Mouse (Mus musculus): ENCODE data around the gene Zfyve27.

The Zfyve27 gene

DNA sequence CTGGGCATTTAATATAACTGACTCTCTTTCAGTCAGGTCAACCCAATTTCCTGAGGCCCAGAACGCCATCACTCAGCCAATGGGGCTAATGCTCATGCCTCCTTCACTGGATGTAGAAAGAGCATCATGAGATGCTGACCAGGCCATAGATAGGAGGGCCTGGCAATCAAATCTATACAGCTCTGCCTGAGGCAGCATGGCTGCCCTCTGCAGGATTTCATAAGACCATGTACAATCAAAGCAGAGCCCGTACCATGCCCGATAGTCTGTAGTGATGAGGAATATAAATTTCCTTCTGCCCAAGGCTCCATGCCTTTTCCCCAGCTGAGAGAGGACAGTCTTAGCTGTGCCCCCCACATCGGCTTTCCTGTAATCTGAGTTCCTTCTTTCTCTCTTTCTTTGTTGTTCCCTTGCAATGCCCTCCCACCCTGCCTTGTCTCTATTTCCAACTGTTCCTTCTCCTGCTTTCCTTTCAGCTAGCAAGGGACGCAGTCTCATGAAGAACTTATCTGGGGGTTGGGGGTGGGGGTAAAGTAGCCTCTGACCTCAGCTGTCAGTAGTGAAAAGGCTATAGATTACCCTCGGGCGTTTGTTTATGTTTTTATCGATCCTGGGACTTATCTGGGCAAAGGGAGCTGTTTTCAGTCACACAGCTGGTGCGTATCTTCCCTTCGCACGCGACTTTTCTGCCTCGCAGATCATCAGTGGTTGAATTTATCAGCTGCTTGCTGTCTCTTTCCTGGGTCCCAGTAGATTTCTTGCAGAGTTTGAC is 5.3 kb upstream of the Zfyve27 start:
- peaks cover 14% of the 10 kb centered on the region for H3K9me3 ChIP-seq (ENCODE audit: low read length)
- H3K27me3 ChIP-seq (ENCODE audit: insufficient read depth, low read length): no peaks in the 10 kb centered on the region
- no peaks in the 10 kb centered on the region for H3K36me3 ChIP-seq (ENCODE audit: insufficient read depth, low read length)
- TF ChIP-seq POU5F1 (IDR thresholded peaks at IDR 0.05; ENCODE audit: borderline replicate concordance, low read length) (no peak), NANOG (IDR thresholded peaks at IDR 0.05; ENCODE audit: borderline replicate concordance, low read length) (no peak), CTCF (conservative IDR thresholded peaks at IDR 0.05; ENCODE audit: low read length) (no peak)
- H3K4me1 ChIP-seq (replicated peaks; ENCODE audit: low read depth, low read length): peaks cover 21% of the 10 kb centered on the region
- H3K4me3 ChIP-seq (replicated peaks; ENCODE audit: low read length): no peak overlapping the region

DNA sequence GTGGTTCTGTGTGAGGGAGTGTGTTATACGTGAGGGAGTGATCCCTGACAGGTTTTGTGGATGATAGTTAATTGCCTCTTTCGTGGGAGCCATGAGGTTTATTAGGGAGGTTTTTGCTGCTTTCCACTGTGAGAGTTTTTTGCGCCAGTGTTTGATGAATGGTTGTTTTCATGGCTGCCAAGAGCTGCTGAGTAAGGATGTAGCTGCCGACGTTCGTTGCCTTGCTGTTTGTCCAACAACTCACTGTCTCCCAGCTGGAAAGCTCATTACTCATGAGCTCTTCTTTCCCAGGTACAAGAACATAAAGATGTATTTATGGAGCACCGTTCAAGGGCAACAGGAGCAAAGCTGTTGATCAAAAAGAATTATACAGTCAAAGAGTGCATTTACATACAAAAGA is 437 bp downstream of the Zfyve27 start:
- Histone ChIP-seq H3K9me3 (ENCODE audit: low read length) (peaks cover 31% of the 10 kb centered on the region), H3K27me3 (ENCODE audit: insufficient read depth, low read length) (peaks cover 11% of the 10 kb centered on the region; the same call in 1 of the 2 replicates), H3K4me1 (replicated peaks; ENCODE audit: low read depth, low read length) (peaks cover 18% of the 10 kb centered on the region), H3K4me3 (replicated peaks; ENCODE audit: low read length) (no peak overlapping the region), H3K36me3 (ENCODE audit: insufficient read depth, low read length) (no peaks in the 10 kb centered on the region)
- TF ChIP-seq POU5F1 (IDR thresholded peaks at IDR 0.05; ENCODE audit: borderline replicate concordance, low read length) (no peak), CTCF (conservative IDR thresholded peaks at IDR 0.05; ENCODE audit: low read length) (no peak), NANOG (IDR thresholded peaks at IDR 0.05; ENCODE audit: borderline replicate concordance, low read length) (no peak)

DNA sequence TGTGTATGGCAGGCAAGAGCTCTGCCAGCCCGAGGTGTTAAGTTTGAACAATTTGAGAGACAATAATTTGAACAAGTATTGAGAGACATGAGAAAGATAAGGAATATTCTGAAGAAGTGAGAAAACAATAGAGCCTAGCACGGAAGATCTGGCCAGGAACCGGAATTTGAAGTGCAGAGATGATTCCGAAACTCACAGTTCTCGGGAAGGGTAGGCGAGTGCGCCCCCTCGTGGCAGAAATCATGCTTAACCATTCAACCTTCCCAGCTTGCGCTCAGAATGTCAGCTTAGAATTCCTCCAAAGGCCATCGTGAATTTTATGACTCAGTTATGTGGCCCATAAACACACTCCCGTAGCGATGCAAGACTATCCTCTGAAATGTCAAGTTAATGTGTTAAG is 2.4 kb downstream of the Zfyve27 start:
- H3K9me3 ChIP-seq (ENCODE audit: low read length): peaks cover 23% of the 10 kb centered on the region
- H3K4me3 ChIP-seq (replicated peaks; ENCODE audit: low read length): no peak overlapping the region
- H3K27me3 ChIP-seq (ENCODE audit: insufficient read depth, low read length): peaks cover 13% of the 10 kb centered on the region; the same call in 1 of the 2 replicates
- no peaks in the 10 kb centered on the region for H3K36me3 ChIP-seq (ENCODE audit: insufficient read depth, low read length)
- H3K4me1 ChIP-seq (replicated peaks; ENCODE audit: low read depth, low read length): peaks cover 32% of the 10 kb centered on the region
- peak; percentile 78 for TF ChIP-seq CTCF (conservative IDR thresholded peaks at IDR 0.05; ENCODE audit: low read length)
- TF ChIP-seq NANOG (IDR thresholded peaks at IDR 0.05; ENCODE audit: borderline replicate concordance, low read length): no peak

DNA sequence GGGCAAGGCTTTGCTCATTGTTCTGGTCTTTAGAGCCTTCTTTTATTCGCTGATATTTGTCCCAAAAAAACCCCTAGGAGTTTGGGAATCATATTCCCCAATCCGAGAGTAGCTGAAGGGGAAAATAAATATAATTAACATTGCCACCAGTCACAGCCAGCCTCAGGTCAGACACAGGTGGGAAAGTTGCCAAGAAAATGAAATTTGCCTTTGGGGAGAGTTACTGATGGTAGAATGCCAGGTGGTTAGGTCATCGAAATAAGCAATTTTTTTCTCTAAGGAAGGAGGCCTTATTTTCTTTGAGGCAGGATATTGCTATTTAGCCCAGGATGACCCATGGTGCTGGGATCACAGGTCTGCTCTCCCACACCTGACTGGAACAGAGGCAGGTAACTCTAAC is 3.0 kb downstream of the Zfyve27 start:
- no peak overlapping the region for H3K4me3 ChIP-seq (replicated peaks; ENCODE audit: low read length)
- no peaks in the 10 kb centered on the region for H3K36me3 ChIP-seq (ENCODE audit: insufficient read depth, low read length)
- TF ChIP-seq POU5F1 (IDR thresholded peaks at IDR 0.05; ENCODE audit: borderline replicate concordance, low read length): no peak
- no peak for TF ChIP-seq CTCF (conservative IDR thresholded peaks at IDR 0.05; ENCODE audit: low read length)
- no peak for TF ChIP-seq NANOG (IDR thresholded peaks at IDR 0.05; ENCODE audit: borderline replicate concordance, low read length)
- peaks cover 13% of the 10 kb centered on the region; the same call in 1 of the 2 replicates for H3K27me3 ChIP-seq (ENCODE audit: insufficient read depth, low read length)
- peaks cover 19% of the 10 kb centered on the region for H3K9me3 ChIP-seq (ENCODE audit: low read length)
- peaks cover 38% of the 10 kb centered on the region for H3K4me1 ChIP-seq (replicated peaks; ENCODE audit: low read depth, low read length)

DNA sequence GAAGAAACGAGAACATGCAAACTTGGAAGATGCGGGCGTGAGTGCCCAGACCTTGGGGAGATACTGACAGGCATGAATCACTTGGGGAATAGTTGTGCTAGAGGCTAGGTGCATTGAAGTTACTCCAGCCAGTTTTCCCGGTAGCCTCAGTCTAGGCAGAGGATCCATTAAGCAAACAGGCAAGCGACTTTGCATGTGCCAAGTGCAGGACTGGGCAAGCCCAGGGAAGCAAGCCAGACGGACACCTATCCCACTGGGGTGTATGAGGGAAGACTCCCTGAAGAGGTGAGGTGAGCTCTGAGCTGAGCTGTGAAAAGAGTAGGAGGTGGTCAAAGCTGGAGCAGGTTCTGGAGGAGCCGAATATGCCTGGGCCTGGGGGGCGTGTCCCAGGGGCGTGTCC is 3.7 kb downstream of the Zfyve27 start:
- peaks cover 41% of the 10 kb centered on the region for H3K4me1 ChIP-seq (replicated peaks; ENCODE audit: low read depth, low read length)
- H3K9me3 ChIP-seq (ENCODE audit: low read length): peaks cover 19% of the 10 kb centered on the region
- peaks cover 13% of the 10 kb centered on the region; the same call in 1 of the 2 replicates for H3K27me3 ChIP-seq (ENCODE audit: insufficient read depth, low read length)
- TF ChIP-seq CTCF (conservative IDR thresholded peaks at IDR 0.05; ENCODE audit: low read length) (no peak), POU5F1 (IDR thresholded peaks at IDR 0.05; ENCODE audit: borderline replicate concordance, low read length) (no peak), NANOG (IDR thresholded peaks at IDR 0.05; ENCODE audit: borderline replicate concordance, low read length) (no peak)
- no peaks in the 10 kb centered on the region for H3K36me3 ChIP-seq (ENCODE audit: insufficient read depth, low read length)
- no peak overlapping the region for H3K4me3 ChIP-seq (replicated peaks; ENCODE audit: low read length)

DNA sequence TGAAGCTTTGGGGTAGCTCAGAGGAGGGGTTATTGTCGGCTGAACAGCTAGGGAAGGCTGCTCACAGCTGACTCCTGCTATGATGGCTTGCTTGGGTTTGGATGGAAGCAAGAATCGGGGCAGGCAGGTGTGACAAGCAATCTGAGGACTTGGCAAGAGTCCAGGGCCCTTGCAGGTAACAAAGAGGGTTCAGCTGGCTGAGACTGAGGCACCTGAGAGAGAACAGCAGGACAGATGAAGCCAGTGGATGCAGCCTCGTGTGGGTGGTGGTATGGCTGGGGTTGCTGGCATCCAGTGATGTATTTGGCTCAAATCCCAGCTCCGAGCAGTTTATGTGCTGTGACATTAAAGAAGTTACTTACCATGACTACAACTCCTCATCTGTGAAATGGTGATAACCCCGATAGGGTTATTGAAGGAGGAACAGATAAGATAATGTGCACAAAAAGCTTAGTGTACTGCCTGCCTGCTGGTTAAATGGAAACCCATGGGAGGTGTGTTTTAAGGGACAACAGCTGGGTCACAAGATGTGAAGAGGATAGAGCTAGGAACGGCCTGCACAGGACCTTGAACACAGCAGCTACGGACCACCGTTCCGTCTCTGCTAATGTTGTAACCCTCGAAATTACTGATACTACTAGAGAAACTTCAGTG is 5.7 kb downstream of the Zfyve27 start:
- Histone ChIP-seq H3K4me3 (replicated peaks; ENCODE audit: low read length) (no peak overlapping the region), H3K36me3 (ENCODE audit: insufficient read depth, low read length) (peaks cover 9% of the 10 kb centered on the region), H3K27me3 (ENCODE audit: insufficient read depth, low read length) (peaks cover 13% of the 10 kb centered on the region; the same call in 1 of the 2 replicates), H3K4me1 (replicated peaks; ENCODE audit: low read depth, low read length) (peaks cover 41% of the 10 kb centered on the region), H3K9me3 (ENCODE audit: low read length) (peaks cover 7% of the 10 kb centered on the region)
- TF ChIP-seq POU5F1 (IDR thresholded peaks at IDR 0.05; ENCODE audit: borderline replicate concordance, low read length): no peak
- TF ChIP-seq NANOG (IDR thresholded peaks at IDR 0.05; ENCODE audit: borderline replicate concordance, low read length): no peak
- TF ChIP-seq CTCF (conservative IDR thresholded peaks at IDR 0.05; ENCODE audit: low read length): no peak

DNA sequence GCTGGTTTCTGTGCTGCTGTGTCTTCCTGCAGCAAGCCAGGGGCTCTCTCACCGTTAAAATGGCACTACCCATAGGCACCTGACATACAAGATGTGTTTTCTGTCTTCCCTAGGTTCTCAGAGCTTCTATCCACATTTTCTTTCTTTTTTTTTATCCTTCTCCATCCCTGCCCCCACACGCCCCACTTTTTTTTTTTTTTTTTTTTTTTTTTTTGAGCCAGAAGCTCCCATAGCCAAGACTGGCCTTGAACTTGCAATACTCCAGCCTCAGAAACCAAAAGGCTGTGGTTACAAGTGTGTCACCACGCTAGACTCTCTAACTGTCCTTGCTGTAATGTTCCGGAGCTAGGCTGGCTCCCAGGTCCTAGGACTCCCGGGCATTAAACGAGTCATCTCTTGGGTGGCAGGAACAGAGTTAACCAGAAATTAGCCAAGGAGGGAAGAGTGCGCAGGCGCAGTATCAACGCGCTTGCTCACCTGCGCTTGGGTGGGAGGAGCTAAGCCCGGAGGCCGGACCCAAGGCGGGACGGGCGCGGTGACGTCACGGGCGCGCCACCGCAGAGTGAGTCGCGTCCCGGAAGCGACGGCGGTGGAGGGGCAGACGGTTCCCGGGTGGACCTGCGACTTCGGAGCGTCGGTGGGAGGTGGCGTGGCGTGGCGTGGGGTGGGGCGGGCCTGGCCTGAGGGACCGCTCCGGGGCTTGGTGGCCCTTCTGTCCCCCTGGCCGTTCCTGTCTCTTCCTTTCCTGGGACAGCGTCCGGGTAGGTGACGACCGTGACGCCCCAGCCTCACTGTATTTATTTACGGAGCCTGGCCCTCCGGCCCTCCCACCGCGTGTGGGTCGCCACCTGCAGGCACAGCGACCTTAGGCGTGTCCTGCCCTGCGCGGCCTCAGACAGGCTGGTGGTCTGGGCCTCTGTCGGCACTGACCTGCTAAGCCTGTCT is 6.5 kb downstream of the Zfyve27 start:
- H3K36me3 ChIP-seq (ENCODE audit: insufficient read depth, low read length): peaks cover 14% of the 10 kb centered on the region
- TF ChIP-seq CTCF (conservative IDR thresholded peaks at IDR 0.05; ENCODE audit: low read length): no peak
- no peak for TF ChIP-seq POU5F1 (IDR thresholded peaks at IDR 0.05; ENCODE audit: borderline replicate concordance, low read length)
- TF ChIP-seq NANOG (IDR thresholded peaks at IDR 0.05; ENCODE audit: borderline replicate concordance, low read length): no peak
- peaks cover 41% of the 10 kb centered on the region for H3K4me1 ChIP-seq (replicated peaks; ENCODE audit: low read depth, low read length)
- H3K9me3 ChIP-seq (ENCODE audit: low read length): no peaks in the 10 kb centered on the region
- H3K4me3 ChIP-seq (replicated peaks; ENCODE audit: low read length): peak overlapping the region; percentile 97
- peaks cover 13% of the 10 kb centered on the region; the same call in 1 of the 2 replicates for H3K27me3 ChIP-seq (ENCODE audit: insufficient read depth, low read length)

DNA sequence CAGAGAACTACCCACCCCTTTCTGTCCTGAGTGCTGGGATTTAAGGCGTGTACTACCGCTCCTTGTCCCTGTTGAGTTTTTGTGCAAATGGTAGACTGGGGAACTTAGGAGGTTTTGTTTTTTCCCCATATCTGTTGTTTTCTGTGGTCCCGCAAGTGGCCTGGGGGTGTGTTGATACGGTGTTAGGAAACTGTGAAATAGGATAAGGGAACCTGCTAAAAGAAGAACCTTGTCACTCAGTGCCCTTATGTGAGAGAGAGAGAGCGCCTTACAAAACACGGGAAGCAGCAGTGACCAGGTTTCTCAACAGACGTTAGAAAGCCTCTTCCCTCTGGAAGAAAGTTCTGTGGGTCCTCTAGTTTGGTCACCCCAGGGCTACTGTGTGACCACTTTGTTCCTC is 13.1 kb downstream of the Zfyve27 start:
- Histone ChIP-seq H3K36me3 (ENCODE audit: insufficient read depth, low read length) (peaks cover 73% of the 10 kb centered on the region), H3K4me1 (replicated peaks; ENCODE audit: low read depth, low read length) (peaks cover 18% of the 10 kb centered on the region), H3K9me3 (ENCODE audit: low read length) (no peaks in the 10 kb centered on the region), H3K4me3 (replicated peaks; ENCODE audit: low read length) (no peak overlapping the region), H3K27me3 (ENCODE audit: insufficient read depth, low read length) (no peaks in the 10 kb centered on the region)
- TF ChIP-seq CTCF (conservative IDR thresholded peaks at IDR 0.05; ENCODE audit: low read length) (no peak), POU5F1 (IDR thresholded peaks at IDR 0.05; ENCODE audit: borderline replicate concordance, low read length) (no peak), NANOG (IDR thresholded peaks at IDR 0.05; ENCODE audit: borderline replicate concordance, low read length) (no peak)
